Mouse (Mus musculus): Measurements from ENCODE around the gene Ift81. TPM values are rescaled to one million over a fixed set of nuclear protein-coding genes. Genes with fewer than 3 reads are reported as not detected.
A peak's percentile ranks its signal among the peaks of the same experiment; 100 is the strongest.

Gene Ift81
- polyA plus RNA-seq, 1 experiment from 2014 or later, result 33.3 TPM

- Histone ChIP-seq H3K27me3 (ENCODE audit: insufficient read depth, low read length) (no peaks in the 10 kb centered on the region), H3K27ac (ENCODE audit: low read length) (no peak overlapping the region), H3K4me2 (replicated peaks; ENCODE audit: low read depth, low read length) (no peak overlapping the region), H3K4me1 (ENCODE audit: insufficient read depth, low read length) (peaks cover 24% of the 10 kb centered on the region), H3K36me3 (ENCODE audit: insufficient read depth, low read length) (no peaks in the 10 kb centered on the region), H3K9me3 (ENCODE audit: low read length) (peaks cover 5% of the 10 kb centered on the region; the same call in 1 of the 2 replicates), H3K9ac (replicated peaks; ENCODE audit: low read length) (no peak overlapping the region), H3K4me3 (ENCODE audit: low read length) (no peak overlapping the region)
- ATAC-seq (ENCODE audit: low FRiP score, low TSS enrichment), result no peak
- WGBS, result 39% methylated on average over 4 of the region's 4 CpGs
Measured at GRCm38 (mm10) chr5:122503760-122504119, 110.6 kb downstream of the Ift81 start.

- peak overlapping the region; percentile 87 for H3K27ac ChIP-seq (ENCODE audit: low read length)
- 45% methylated on average over 15 of the region's 15 CpGs for WGBS
- peak overlapping the region; percentile 72 for H3K4me2 ChIP-seq (replicated peaks; ENCODE audit: low read depth, low read length)
- no peaks in the 10 kb centered on the region for H3K27me3 ChIP-seq (ENCODE audit: insufficient read depth, low read length)
- H3K9ac ChIP-seq (replicated peaks; ENCODE audit: low read length), result peak overlapping the region; percentile 94
- peaks cover 27% of the 10 kb centered on the region for H3K4me1 ChIP-seq (ENCODE audit: insufficient read depth, low read length)
- ATAC-seq (ENCODE audit: low FRiP score, low TSS enrichment), result no peak; the same call in 1 of the 2 replicates
- H3K4me3 ChIP-seq (ENCODE audit: low read length), result peak overlapping the region; percentile 88
- no peaks in the 10 kb centered on the region for H3K36me3 ChIP-seq (ENCODE audit: insufficient read depth, low read length)
- H3K9me3 ChIP-seq (ENCODE audit: low read length), result peaks cover 5% of the 10 kb centered on the region; the same call in 1 of the 2 replicates
Measured at GRCm38 (mm10) chr5:122503015-122503759, 111.1 kb downstream of the Ift81 start.

- Histone ChIP-seq H3K27ac (ENCODE audit: low read length) (peak within 1 kb of the TSS; percentile 99), H3K4me2 (replicated peaks; ENCODE audit: low read depth, low read length) (peak within 1 kb of the TSS; percentile 75), H3K36me3 (ENCODE audit: insufficient read depth, low read length) (no peaks in the 10 kb centered on the region), H3K9me3 (ENCODE audit: low read length) (peaks cover 5% of the 10 kb centered on the region; the same call in 1 of the 2 replicates), H3K4me1 (ENCODE audit: insufficient read depth, low read length) (peaks cover 34% of the 10 kb centered on the region), H3K27me3 (ENCODE audit: insufficient read depth, low read length) (no peaks in the 10 kb centered on the region), H3K4me3 (ENCODE audit: low read length) (peak within 1 kb of the TSS; percentile 88), H3K9ac (replicated peaks; ENCODE audit: low read length) (peak within 1 kb of the TSS; percentile 99)
- 0% methylated on average over 62 of the region's 113 CpGs for WGBS
- peak; percentile 96 for ATAC-seq (ENCODE audit: low FRiP score, low TSS enrichment)
Measured at GRCm38 (mm10) chr5:122502077-122502941, 112.0 kb downstream of the Ift81 start, which contains the start of gene Atp2a2. TSS of gene Atp2a2 (minus strand) at chr5:122502225.

- H3K36me3 ChIP-seq (ENCODE audit: insufficient read depth, low read length), result 0 out of 2 replicates have a peak, but pooled peaks cover 3% of the 10 kb centered on the region
- H3K9me3 ChIP-seq (ENCODE audit: low read length), result peaks cover 2% of the 10 kb centered on the region; the same call in 1 of the 2 replicates
- ATAC-seq (ENCODE audit: low FRiP score, low TSS enrichment), result peak; percentile 75
- H3K27me3 ChIP-seq (ENCODE audit: insufficient read depth, low read length), result no peaks in the 10 kb centered on the region
- H3K4me1 ChIP-seq (ENCODE audit: insufficient read depth, low read length), result peaks cover 40% of the 10 kb centered on the region
- H3K4me2 ChIP-seq (replicated peaks; ENCODE audit: low read depth, low read length), result peak overlapping the region; percentile 75
- peak overlapping the region; percentile 88 for H3K4me3 ChIP-seq (ENCODE audit: low read length)
- peak overlapping the region; percentile 99 for H3K27ac ChIP-seq (ENCODE audit: low read length)
- peak overlapping the region; percentile 99 for H3K9ac ChIP-seq (replicated peaks; ENCODE audit: low read length)
- under 1% methylated on average over 94 of the region's 113 CpGs for WGBS
Measured at GRCm38 (mm10) chr5:122501101-122502076, 112.9 kb downstream of the Ift81 start.

- H3K9ac ChIP-seq (replicated peaks; ENCODE audit: low read length), result peak overlapping the region; percentile 99
- peak overlapping the region; percentile 88 for H3K4me3 ChIP-seq (ENCODE audit: low read length)
- H3K9me3 ChIP-seq (ENCODE audit: low read length), result no peaks in the 10 kb centered on the region
- H3K27ac ChIP-seq (ENCODE audit: low read length), result no peak overlapping the region
- peak overlapping the region; percentile 75 for H3K4me2 ChIP-seq (replicated peaks; ENCODE audit: low read depth, low read length)
- H3K27me3 ChIP-seq (ENCODE audit: insufficient read depth, low read length), result no peaks in the 10 kb centered on the region
- H3K4me1 ChIP-seq (ENCODE audit: insufficient read depth, low read length), result peaks cover 46% of the 10 kb centered on the region
- ATAC-seq (ENCODE audit: low FRiP score, low TSS enrichment), result no peak
- WGBS, result 21% methylated on average over 5 of the region's 5 CpGs
- peaks cover 7% of the 10 kb centered on the region for H3K36me3 ChIP-seq (ENCODE audit: insufficient read depth, low read length)
Measured at GRCm38 (mm10) chr5:122500563-122500962, 113.8 kb downstream of the Ift81 start.

Other genes with a start within 250 kb of the Ift81 start
- gene Gpn3, start 242.6 kb downstream of the Ift81 start, polyA plus RNA-seq (2015; fragmentation: Nextera tagmentation; extraction: Ambion mirVana), result 72.8 and 78.0 TPM in 2 replicates
- 60.1 and 66.0 TPM in 2 replicates for gene Fam216a, start 242.2 kb downstream of the Ift81 start, polyA plus RNA-seq (2015; fragmentation: Nextera tagmentation; extraction: Ambion mirVana)
- 140 and 154 TPM in 2 replicates for gene Arpc3, start 222.6 kb downstream of the Ift81 start, polyA plus RNA-seq (2015; fragmentation: Nextera tagmentation; extraction: Ambion mirVana)
- 56.5 and 56.8 TPM in 2 replicates for gene Anapc7, start 192.8 kb downstream of the Ift81 start, polyA plus RNA-seq (2015; fragmentation: Nextera tagmentation; extraction: Ambion mirVana)
- gene Atp2a2, start 112.3 kb downstream of the Ift81 start, polyA plus RNA-seq (2015; fragmentation: Nextera tagmentation; extraction: Ambion mirVana), result 33.6 and 35.0 TPM in 2 replicates
- 1.3 and 1.5 TPM in 2 replicates for gene P2rx7, start 29.4 kb upstream of the Ift81 start, polyA plus RNA-seq (2015; fragmentation: Nextera tagmentation; extraction: Ambion mirVana)
- 25.0 and 26.1 TPM in 2 replicates for gene P2rx4, start 93.0 kb upstream of the Ift81 start, polyA plus RNA-seq (2015; fragmentation: Nextera tagmentation; extraction: Ambion mirVana)
- gene Camkk2, start 164.9 kb upstream of the Ift81 start, polyA plus RNA-seq (2015; fragmentation: Nextera tagmentation; extraction: Ambion mirVana), result 35.6 and 44.7 TPM in 2 replicates
- gene Anapc5, start 206.8 kb upstream of the Ift81 start, polyA plus RNA-seq (2015; fragmentation: Nextera tagmentation; extraction: Ambion mirVana), result 441 and 462 TPM in 2 replicates
- gene Rnf34, start 235.5 kb upstream of the Ift81 start, polyA plus RNA-seq (2015; fragmentation: Nextera tagmentation; extraction: Ambion mirVana), result 42.3 and 42.7 TPM in 2 replicates

Measured in kidney, embryonic 16.5 days (tissue).